Mouse (Mus musculus): Measurements from ENCODE around the gene Arhgap42. TPM values are rescaled to one million over a fixed set of nuclear protein-coding genes. Genes with fewer than 3 reads are reported as not detected.

Gene Arhgap42
- polyA plus RNA-seq, 1 experiment from 2014 or later: 35.3 TPM

DNA sequence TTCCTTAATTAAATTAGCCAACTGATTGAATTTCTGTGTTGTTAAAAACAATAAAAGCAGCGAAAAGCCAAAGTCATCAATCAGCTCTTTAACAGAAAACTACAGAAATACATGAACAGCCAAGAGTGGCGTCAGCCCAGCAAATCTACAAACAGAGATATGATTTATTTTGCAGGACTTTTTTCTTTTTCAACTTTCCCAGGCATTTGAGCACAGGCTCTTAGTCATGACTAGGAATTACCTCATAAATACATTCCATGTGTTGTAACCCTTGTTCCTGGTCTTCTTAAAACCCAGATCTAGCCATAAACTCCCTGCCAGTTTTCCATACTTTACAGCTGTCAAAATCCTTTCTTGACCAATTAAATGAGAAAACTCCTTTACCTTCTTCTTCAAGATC lies 114.7 kb downstream of the Arhgap42 start:
- no peaks in the 10 kb centered on the region for H3K9me3 ChIP-seq (ENCODE audit: low read length)
- no peak overlapping the region for H3K9ac ChIP-seq (replicated peaks; ENCODE audit: low read length)
- no peak overlapping the region for H3K4me2 ChIP-seq (replicated peaks; ENCODE audit: low read depth, low read length)
- 48% methylated on average over 2 of the region's 2 CpGs for WGBS
- H3K27ac ChIP-seq (ENCODE audit: low read length): no peak overlapping the region
- H3K4me1 ChIP-seq (ENCODE audit: insufficient read depth, low read length): peaks cover 14% of the 10 kb centered on the region
- no peaks in the 10 kb centered on the region for H3K36me3 ChIP-seq (ENCODE audit: insufficient read depth, low read length)
- no peak for ATAC-seq (ENCODE audit: low FRiP score, low TSS enrichment)
- H3K27me3 ChIP-seq (ENCODE audit: insufficient read depth, low read length): no peaks in the 10 kb centered on the region
- no peak overlapping the region for H3K4me3 ChIP-seq (ENCODE audit: low read length)

DNA sequence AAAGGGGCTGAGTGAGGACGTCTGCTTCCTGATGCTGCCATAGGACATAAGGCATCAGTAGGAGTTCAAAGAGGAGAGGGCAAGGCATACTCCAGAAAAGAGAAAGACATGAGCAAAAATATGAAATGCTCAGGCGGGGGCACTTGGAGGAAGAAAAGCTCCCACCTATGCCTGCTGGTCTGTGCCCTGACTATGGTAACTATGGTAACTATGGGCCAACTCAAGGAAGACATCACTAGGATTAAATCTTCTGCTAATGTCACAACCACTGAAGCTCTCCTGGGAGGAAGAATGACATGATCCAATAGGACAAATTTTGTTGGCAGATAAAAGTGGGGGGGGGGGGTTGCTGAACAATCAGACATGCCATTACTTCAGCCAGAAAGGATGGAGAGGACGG lies 124.6 kb downstream of the Arhgap42 start:
- no peaks in the 10 kb centered on the region for H3K27me3 ChIP-seq (ENCODE audit: insufficient read depth, low read length)
- no peak overlapping the region for H3K4me2 ChIP-seq (replicated peaks; ENCODE audit: low read depth, low read length)
- no peaks in the 10 kb centered on the region for H3K9me3 ChIP-seq (ENCODE audit: low read length)
- WGBS: 76% methylated on average over 3 of the region's 3 CpGs
- H3K4me1 ChIP-seq (ENCODE audit: insufficient read depth, low read length): 0 out of 2 replicates have a peak, but pooled peaks cover 2% of the 10 kb centered on the region
- H3K9ac ChIP-seq (replicated peaks; ENCODE audit: low read length): no peak overlapping the region
- H3K36me3 ChIP-seq (ENCODE audit: insufficient read depth, low read length): no peaks in the 10 kb centered on the region
- no peak overlapping the region for H3K4me3 ChIP-seq (ENCODE audit: low read length)
- H3K27ac ChIP-seq (ENCODE audit: low read length): no peak overlapping the region
- ATAC-seq (ENCODE audit: low FRiP score, low TSS enrichment): 0 out of 2 replicates have a peak, but pooled peaks have one; percentile 6

DNA sequence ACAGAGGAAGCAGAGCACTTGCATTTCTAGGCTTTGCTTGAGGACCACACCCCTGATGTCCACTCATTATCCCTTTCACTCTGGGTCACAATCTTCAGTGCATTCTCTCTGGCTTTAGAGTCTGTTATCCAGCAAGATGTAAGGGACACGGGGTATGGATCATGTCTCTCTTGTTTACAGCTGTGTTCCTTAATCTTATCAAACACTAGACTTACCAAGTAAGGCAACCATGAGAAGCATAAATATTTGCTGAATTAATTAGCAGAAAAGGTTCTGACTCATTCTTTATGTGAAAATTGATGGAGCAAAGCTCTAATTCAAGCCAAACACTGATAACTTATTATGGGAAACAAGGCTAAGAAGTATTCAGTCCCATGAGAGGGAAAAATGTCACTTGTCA lies 125.1 kb downstream of the Arhgap42 start:
- H3K4me3 ChIP-seq (ENCODE audit: low read length): no peak overlapping the region
- H3K27me3 ChIP-seq (ENCODE audit: insufficient read depth, low read length): no peaks in the 10 kb centered on the region
- H3K4me1 ChIP-seq (ENCODE audit: insufficient read depth, low read length): 0 out of 2 replicates have a peak, but pooled peaks cover 2% of the 10 kb centered on the region
- no peaks in the 10 kb centered on the region for H3K9me3 ChIP-seq (ENCODE audit: low read length)
- no peak overlapping the region for H3K27ac ChIP-seq (ENCODE audit: low read length)
- no peak overlapping the region for H3K9ac ChIP-seq (replicated peaks; ENCODE audit: low read length)
- WGBS: 84% methylated on average over 1 of the region's 1 CpGs
- H3K36me3 ChIP-seq (ENCODE audit: insufficient read depth, low read length): no peaks in the 10 kb centered on the region
- ATAC-seq (ENCODE audit: low FRiP score, low TSS enrichment): no peak
- no peak overlapping the region for H3K4me2 ChIP-seq (replicated peaks; ENCODE audit: low read depth, low read length)

DNA sequence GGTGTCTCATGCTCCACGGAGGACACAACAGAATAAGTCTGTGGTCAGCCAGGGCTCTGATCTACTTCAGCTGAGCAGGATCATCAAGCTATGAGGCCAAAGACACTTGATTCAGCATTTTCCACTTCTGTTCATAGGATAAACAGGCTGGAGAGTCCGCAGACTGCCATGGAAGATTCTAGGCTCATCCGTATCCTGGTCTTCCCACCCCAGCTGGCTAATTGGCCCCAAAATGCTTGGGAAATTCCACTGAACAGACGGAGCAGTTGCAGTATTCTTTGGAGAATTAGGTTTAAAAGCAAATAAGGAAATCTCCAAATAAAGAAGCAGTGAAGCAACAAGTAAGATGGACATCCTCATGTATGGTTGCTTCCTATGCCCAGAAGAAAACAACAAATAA lies 126.0 kb downstream of the Arhgap42 start:
- WGBS: 75% methylated on average over 4 of the region's 4 CpGs

DNA sequence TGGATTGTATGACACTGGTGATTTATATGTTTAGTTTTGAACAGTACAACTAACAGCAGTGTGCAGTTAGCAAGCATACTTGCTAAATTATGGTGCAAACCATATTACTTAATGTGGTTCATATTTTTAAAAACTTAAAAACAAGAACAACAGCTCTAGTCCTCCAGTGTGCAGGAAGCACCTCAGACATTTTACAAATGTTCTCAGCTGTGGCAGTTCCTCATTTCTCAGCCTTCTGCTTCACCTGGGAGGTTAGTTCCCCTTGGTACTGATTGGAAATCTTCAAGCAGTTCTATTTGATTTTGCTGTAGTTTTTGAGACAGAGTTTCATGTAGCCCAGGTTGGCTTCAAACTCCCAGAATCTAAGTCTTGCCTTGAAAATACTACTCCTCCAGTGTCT lies 131.2 kb downstream of the Arhgap42 start:
- no peak overlapping the region for H3K4me2 ChIP-seq (replicated peaks; ENCODE audit: low read depth, low read length)
- no peaks in the 10 kb centered on the region for H3K27me3 ChIP-seq (ENCODE audit: insufficient read depth, low read length)
- H3K9ac ChIP-seq (replicated peaks; ENCODE audit: low read length): no peak overlapping the region
- no peak overlapping the region for H3K27ac ChIP-seq (ENCODE audit: low read length)
- no peaks in the 10 kb centered on the region for H3K9me3 ChIP-seq (ENCODE audit: low read length)
- H3K4me3 ChIP-seq (ENCODE audit: low read length): no peak overlapping the region
- no peaks in the 10 kb centered on the region for H3K4me1 ChIP-seq (ENCODE audit: insufficient read depth, low read length)
- H3K36me3 ChIP-seq (ENCODE audit: insufficient read depth, low read length): no peaks in the 10 kb centered on the region
- ATAC-seq (ENCODE audit: low FRiP score, low TSS enrichment): no peak

More for the DNA sequence above, 126.0 kb downstream of the Arhgap42 start:
- Histone ChIP-seq H3K27ac (ENCODE audit: low read length) (no peak overlapping the region), H3K36me3 (ENCODE audit: insufficient read depth, low read length) (no peaks in the 10 kb centered on the region), H3K4me2 (replicated peaks; ENCODE audit: low read depth, low read length) (no peak overlapping the region), H3K9me3 (ENCODE audit: low read length) (no peaks in the 10 kb centered on the region), H3K9ac (replicated peaks; ENCODE audit: low read length) (no peak overlapping the region), H3K4me1 (ENCODE audit: insufficient read depth, low read length) (no peaks in the 10 kb centered on the region), H3K4me3 (ENCODE audit: low read length) (no peak overlapping the region), H3K27me3 (ENCODE audit: insufficient read depth, low read length) (no peaks in the 10 kb centered on the region)
- ATAC-seq (ENCODE audit: low FRiP score, low TSS enrichment): no peak

DNA sequence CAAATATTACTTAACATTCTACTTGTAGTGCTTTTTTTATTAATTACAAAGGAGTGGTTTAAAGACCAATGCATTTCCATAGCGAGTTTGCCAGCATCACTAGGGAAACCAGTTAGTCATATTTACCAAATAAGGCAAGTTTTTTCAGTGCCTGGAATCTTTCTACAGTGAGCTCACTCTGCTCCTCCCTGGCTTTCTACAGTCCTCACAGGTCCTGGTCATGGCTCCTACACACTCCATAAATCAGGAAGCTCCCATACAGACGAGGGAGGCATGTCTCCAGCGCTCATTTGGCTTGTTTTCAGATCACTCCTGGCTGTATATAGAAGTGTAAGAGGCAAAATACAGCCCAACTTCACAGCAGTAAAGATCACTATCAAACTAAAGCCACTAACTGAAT lies 134.1 kb downstream of the Arhgap42 start:
- peak; percentile 79; the same call in 1 of the 2 replicates for ATAC-seq (ENCODE audit: low FRiP score, low TSS enrichment)
- no peak overlapping the region for H3K27ac ChIP-seq (ENCODE audit: low read length)
- H3K9ac ChIP-seq (replicated peaks; ENCODE audit: low read length): no peak overlapping the region

DNA sequence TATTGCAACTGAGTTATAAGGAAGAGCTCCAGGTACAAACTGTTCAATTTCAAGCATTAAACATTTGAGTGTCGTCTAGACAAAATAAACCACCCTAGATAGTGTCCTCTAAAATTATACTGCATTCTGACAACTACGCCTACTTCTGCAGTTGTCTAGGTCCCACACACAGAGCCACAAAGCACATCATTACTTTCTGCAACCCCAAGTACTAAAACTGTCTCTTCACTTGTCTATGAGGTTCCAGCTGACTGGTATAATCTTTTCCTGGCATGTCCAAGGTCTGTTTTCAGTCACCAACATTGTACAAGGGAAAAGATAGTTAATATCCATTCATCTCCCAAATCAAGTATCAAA lies 136.8 kb downstream of the Arhgap42 start:
- H3K27me3 ChIP-seq (ENCODE audit: insufficient read depth, low read length): no peaks in the 10 kb centered on the region
- no peaks in the 10 kb centered on the region for H3K36me3 ChIP-seq (ENCODE audit: insufficient read depth, low read length)
- no peak for ATAC-seq (ENCODE audit: low FRiP score, low TSS enrichment)
- H3K27ac ChIP-seq (ENCODE audit: low read length): no peak overlapping the region
- H3K9ac ChIP-seq (replicated peaks; ENCODE audit: low read length): no peak overlapping the region
- no peaks in the 10 kb centered on the region for H3K9me3 ChIP-seq (ENCODE audit: low read length)
- H3K4me2 ChIP-seq (replicated peaks; ENCODE audit: low read depth, low read length): no peak overlapping the region
- WGBS: 84% methylated on average over 2 of the region's 2 CpGs
- no peaks in the 10 kb centered on the region for H3K4me1 ChIP-seq (ENCODE audit: insufficient read depth, low read length)
- no peak overlapping the region for H3K4me3 ChIP-seq (ENCODE audit: low read length)

More for the DNA sequence above, 134.1 kb downstream of the Arhgap42 start:
- no peaks in the 10 kb centered on the region for H3K27me3 ChIP-seq (ENCODE audit: insufficient read depth, low read length)
- no peaks in the 10 kb centered on the region for H3K9me3 ChIP-seq (ENCODE audit: low read length)
- H3K4me2 ChIP-seq (replicated peaks; ENCODE audit: low read depth, low read length): no peak overlapping the region
- H3K4me1 ChIP-seq (ENCODE audit: insufficient read depth, low read length): no peaks in the 10 kb centered on the region
- H3K4me3 ChIP-seq (ENCODE audit: low read length): no peak overlapping the region
- no peaks in the 10 kb centered on the region for H3K36me3 ChIP-seq (ENCODE audit: insufficient read depth, low read length)
- 29% methylated on average over 3 of the region's 3 CpGs for WGBS

DNA sequence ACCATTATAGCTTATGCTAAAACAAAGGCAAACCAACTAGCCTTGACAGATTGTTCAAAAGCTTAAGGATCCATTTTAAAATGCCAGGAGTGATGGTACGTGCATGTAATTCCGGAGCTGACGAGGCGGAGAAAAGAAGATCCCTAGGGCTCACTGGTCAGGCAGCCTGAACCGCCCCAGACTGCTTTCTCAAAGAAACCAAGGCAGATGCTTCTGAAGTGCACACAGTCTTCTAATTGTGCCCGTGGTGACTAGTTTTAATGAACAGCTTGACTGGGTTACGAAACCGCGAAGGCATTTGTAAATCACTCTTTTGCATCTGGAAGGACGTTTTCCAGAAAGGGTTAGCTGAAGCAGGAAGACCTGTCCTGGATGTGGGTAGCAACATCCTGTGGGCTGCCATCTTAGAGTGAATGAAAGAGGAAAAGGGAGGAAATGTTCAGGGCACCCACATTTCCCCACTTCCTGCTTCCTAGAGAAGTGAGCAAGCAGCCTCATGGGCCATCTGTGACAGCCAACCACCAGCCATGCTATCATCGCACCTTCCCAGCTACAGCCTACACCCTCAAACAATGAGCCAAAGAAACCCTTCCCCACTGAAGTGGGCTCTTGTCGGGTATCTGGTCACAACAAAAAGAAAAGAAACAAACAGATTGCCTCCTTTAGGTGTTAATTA lies 137.3 kb downstream of the Arhgap42 start:
- Histone ChIP-seq H3K4me1 (ENCODE audit: insufficient read depth, low read length) (no peaks in the 10 kb centered on the region), H3K9me3 (ENCODE audit: low read length) (no peaks in the 10 kb centered on the region), H3K4me3 (ENCODE audit: low read length) (no peak overlapping the region), H3K27ac (ENCODE audit: low read length) (no peak overlapping the region), H3K27me3 (ENCODE audit: insufficient read depth, low read length) (no peaks in the 10 kb centered on the region), H3K9ac (replicated peaks; ENCODE audit: low read length) (no peak overlapping the region), H3K4me2 (replicated peaks; ENCODE audit: low read depth, low read length) (no peak overlapping the region), H3K36me3 (ENCODE audit: insufficient read depth, low read length) (no peaks in the 10 kb centered on the region)
- 74% methylated on average over 12 of the region's 12 CpGs for WGBS
- ATAC-seq (ENCODE audit: low FRiP score, low TSS enrichment): no peak

DNA sequence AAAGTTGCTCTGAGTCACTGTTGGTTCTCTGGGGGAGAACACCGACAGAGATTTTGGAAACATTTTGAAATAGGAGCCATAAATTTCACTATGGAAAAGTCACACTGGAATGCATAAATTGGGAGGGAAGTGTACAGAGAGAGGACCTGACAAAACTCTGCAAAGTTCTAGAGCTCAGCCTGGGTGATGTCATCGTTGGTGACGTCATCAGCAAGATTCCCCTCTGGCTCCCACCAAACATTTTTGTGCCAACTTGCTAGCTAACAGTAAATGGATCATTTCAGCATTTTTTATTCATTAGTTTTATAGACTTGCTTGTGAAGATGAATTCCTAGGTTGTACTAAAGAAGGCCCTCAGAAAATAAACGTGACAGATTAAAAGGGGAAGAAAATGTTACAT lies 137.8 kb downstream of the Arhgap42 start:
- WGBS: 77% methylated on average over 4 of the region's 4 CpGs
- H3K36me3 ChIP-seq (ENCODE audit: insufficient read depth, low read length): no peaks in the 10 kb centered on the region
- no peak overlapping the region for H3K4me2 ChIP-seq (replicated peaks; ENCODE audit: low read depth, low read length)
- H3K27me3 ChIP-seq (ENCODE audit: insufficient read depth, low read length): no peaks in the 10 kb centered on the region
- no peak overlapping the region for H3K4me3 ChIP-seq (ENCODE audit: low read length)
- no peak overlapping the region for H3K27ac ChIP-seq (ENCODE audit: low read length)
- H3K4me1 ChIP-seq (ENCODE audit: insufficient read depth, low read length): no peaks in the 10 kb centered on the region
- no peak overlapping the region for H3K9ac ChIP-seq (replicated peaks; ENCODE audit: low read length)
- H3K9me3 ChIP-seq (ENCODE audit: low read length): no peaks in the 10 kb centered on the region
- ATAC-seq (ENCODE audit: low FRiP score, low TSS enrichment): no peak

DNA sequence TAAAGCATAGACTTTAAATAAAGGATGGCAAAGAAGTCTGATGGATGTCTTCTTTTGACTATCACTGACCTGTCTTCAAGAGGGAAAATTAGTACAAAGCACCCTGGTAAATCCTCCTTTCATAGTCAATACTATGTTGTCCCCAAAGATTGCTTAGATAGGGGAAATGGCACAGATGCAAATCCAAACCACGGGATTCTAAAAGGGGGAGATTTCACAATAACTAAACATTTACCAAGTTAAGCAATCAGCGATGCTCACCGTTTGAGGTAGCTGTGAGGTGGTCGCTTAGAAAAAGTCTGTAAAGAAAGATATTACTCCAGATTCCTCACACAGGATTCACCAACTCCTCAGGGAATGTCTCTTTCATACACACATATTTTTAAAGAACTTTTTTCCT lies 141.1 kb downstream of the Arhgap42 start:
- ATAC-seq (ENCODE audit: low FRiP score, low TSS enrichment): no peak
- H3K27me3 ChIP-seq (ENCODE audit: insufficient read depth, low read length): no peaks in the 10 kb centered on the region
- no peak overlapping the region for H3K4me2 ChIP-seq (replicated peaks; ENCODE audit: low read depth, low read length)
- no peak overlapping the region for H3K9ac ChIP-seq (replicated peaks; ENCODE audit: low read length)
- H3K27ac ChIP-seq (ENCODE audit: low read length): no peak overlapping the region
- no peak overlapping the region for H3K4me3 ChIP-seq (ENCODE audit: low read length)
- H3K36me3 ChIP-seq (ENCODE audit: insufficient read depth, low read length): no peaks in the 10 kb centered on the region
- 91% methylated on average over 4 of the region's 4 CpGs for WGBS
- H3K9me3 ChIP-seq (ENCODE audit: low read length): no peaks in the 10 kb centered on the region
- no peaks in the 10 kb centered on the region for H3K4me1 ChIP-seq (ENCODE audit: insufficient read depth, low read length)

All from kidney, embryonic 16.5 days (tissue).